Mouse (Mus musculus): ENCODE results near the gene D330020A13Rik. TPM values are rescaled to one million over a fixed set of nuclear protein-coding genes. Genes with fewer than 3 reads are reported as not detected.

D330020A13Rik gene
- total and polyA plus RNA-seq, 2 experiments from 2014 or later = 0.52 TPM; not detected in 1

- Histone ChIP-seq H3K27ac (no peak overlapping the region), H3K4me2 (ENCODE audit: low read depth, low read length) (no peak overlapping the region), H3K9ac (replicated peaks; ENCODE audit: low read length) (no peak overlapping the region), H3K36me3 (ENCODE audit: insufficient read depth, low read length) (no peaks in the 10 kb centered on the region), H3K27me3 (ENCODE audit: insufficient read depth, low read length) (no peaks in the 10 kb centered on the region), H3K4me1 (ENCODE audit: insufficient read depth, low read length) (no peaks in the 10 kb centered on the region), H3K9me3 (ENCODE audit: low read length) (no peaks in the 10 kb centered on the region), H3K4me3 (ENCODE audit: low read length) (no peak overlapping the region)
- TF ChIP-seq CTCF (IDR thresholded peaks at IDR 0.05; ENCODE audit: low read depth) = no peak
- ATAC-seq (no peak), DNase-seq (ENCODE audit: low spot score) (no peak)
- WGBS = 89% methylated on average over 12 of the region's 12 CpGs
Observed at GRCm38 (mm10) chr6:120255701-120256100, 38.5 kb upstream of the D330020A13Rik start.

- ATAC-seq = no peak
- no peak for TF ChIP-seq CTCF (IDR thresholded peaks at IDR 0.05; ENCODE audit: low read depth)
Observed at GRCm38 (mm10) chr6:120256431-120256935, 37.7 kb upstream of the D330020A13Rik start.

GRCm38 (mm10) chr6:120259481-120259880 lies 34.7 kb upstream of the D330020A13Rik start:
- H3K36me3 ChIP-seq (ENCODE audit: insufficient read depth, low read length) = no peaks in the 10 kb centered on the region
- TF ChIP-seq CTCF (IDR thresholded peaks at IDR 0.05; ENCODE audit: low read depth) = no peak
- DNase-seq (ENCODE audit: low spot score) (no peak), ATAC-seq (no peak)
- H3K4me1 ChIP-seq (ENCODE audit: insufficient read depth, low read length) = no peaks in the 10 kb centered on the region
- no peak overlapping the region for H3K4me3 ChIP-seq (ENCODE audit: low read length)
- no peaks in the 10 kb centered on the region for H3K9me3 ChIP-seq (ENCODE audit: low read length)
- no peak overlapping the region for H3K9ac ChIP-seq (replicated peaks; ENCODE audit: low read length)
- 23% methylated on average over 9 of the region's 9 CpGs for WGBS
- no peaks in the 10 kb centered on the region for H3K27me3 ChIP-seq (ENCODE audit: insufficient read depth, low read length)
- H3K27ac ChIP-seq = no peak overlapping the region
- H3K4me2 ChIP-seq (ENCODE audit: low read depth, low read length) = no peak overlapping the region

More at GRCm38 (mm10) chr6:120256431-120256935, 37.7 kb upstream of the D330020A13Rik start:
- no peak for DNase-seq (ENCODE audit: low spot score)
- Histone ChIP-seq H3K4me1 (ENCODE audit: insufficient read depth, low read length) (no peaks in the 10 kb centered on the region), H3K4me2 (ENCODE audit: low read depth, low read length) (no peak overlapping the region), H3K27ac (no peak overlapping the region), H3K9ac (replicated peaks; ENCODE audit: low read length) (no peak overlapping the region), H3K27me3 (ENCODE audit: insufficient read depth, low read length) (no peaks in the 10 kb centered on the region), H3K4me3 (ENCODE audit: low read length) (no peak overlapping the region), H3K36me3 (ENCODE audit: insufficient read depth, low read length) (no peaks in the 10 kb centered on the region), H3K9me3 (ENCODE audit: low read length) (no peaks in the 10 kb centered on the region)
- 68% methylated on average over 5 of the region's 5 CpGs for WGBS

DNA sequence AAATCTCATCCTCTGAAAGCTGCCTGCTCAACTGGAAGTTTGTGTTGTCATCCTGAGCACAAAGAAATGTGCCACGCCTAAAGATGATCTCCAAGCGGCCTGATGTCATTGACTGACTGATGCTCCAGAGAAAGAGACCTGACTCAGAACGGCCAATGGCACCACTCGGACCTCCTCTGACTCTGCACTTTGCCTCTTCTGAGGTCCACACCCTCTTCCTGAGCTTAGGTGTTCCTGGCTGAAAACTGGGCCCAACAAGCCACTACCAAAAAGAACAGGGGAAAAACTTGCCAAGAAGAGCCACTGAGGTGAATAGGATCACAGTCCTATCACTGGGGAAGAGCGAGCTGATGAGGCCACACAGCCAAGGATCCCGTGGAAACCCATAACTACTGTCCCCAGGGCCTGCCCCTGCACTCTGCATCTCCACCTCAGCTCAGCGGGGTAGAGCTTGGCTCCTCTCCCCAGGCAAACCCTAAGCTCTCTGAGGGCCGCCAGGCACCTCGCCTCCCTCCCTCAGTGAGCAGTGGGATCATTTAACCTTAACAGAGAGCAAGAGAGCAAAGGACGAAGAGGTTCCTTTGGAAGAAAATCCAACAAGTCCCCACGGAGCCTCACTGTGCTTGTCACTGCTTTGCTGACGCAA lies 31.2 kb upstream of the D330020A13Rik start:
- no peak overlapping the region for H3K4me2 ChIP-seq (ENCODE audit: low read depth, low read length)
- H3K4me1 ChIP-seq (ENCODE audit: insufficient read depth, low read length) = no peaks in the 10 kb centered on the region
- 56% methylated on average over 12 of the region's 12 CpGs for WGBS
- H3K27ac ChIP-seq = no peak overlapping the region
- TF ChIP-seq CTCF (IDR thresholded peaks at IDR 0.05; ENCODE audit: low read depth) = no peak
- ATAC-seq (no peak), DNase-seq (ENCODE audit: low spot score) (no peak)
- H3K27me3 ChIP-seq (ENCODE audit: insufficient read depth, low read length) = no peaks in the 10 kb centered on the region
- H3K9me3 ChIP-seq (ENCODE audit: low read length) = no peaks in the 10 kb centered on the region
- H3K4me3 ChIP-seq (ENCODE audit: low read length) = no peak overlapping the region
- no peaks in the 10 kb centered on the region for H3K36me3 ChIP-seq (ENCODE audit: insufficient read depth, low read length)
- no peak overlapping the region for H3K9ac ChIP-seq (replicated peaks; ENCODE audit: low read length)

DNA sequence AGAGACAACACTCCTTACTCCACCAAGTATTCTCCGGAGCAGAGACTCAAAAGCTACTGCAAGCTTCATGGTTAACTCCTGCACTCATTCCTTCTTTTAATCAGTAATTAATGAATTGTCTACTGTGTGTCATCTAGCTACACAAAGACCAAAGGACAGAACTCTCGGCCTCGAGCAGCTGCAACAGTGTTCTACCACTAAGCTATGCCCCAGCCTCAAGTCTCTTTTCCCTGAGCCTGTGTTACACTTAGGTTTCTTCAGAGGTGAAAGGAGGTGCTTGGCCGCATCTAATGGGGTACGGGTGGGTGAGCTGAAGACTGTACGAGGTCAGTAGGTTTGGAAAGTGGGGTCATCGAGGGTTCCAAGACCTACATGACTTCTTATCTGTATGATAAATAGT lies 30.6 kb upstream of the D330020A13Rik start:
- Histone ChIP-seq H3K4me3 (ENCODE audit: low read length) (no peak overlapping the region), H3K36me3 (ENCODE audit: insufficient read depth, low read length) (no peaks in the 10 kb centered on the region), H3K4me1 (ENCODE audit: insufficient read depth, low read length) (no peaks in the 10 kb centered on the region), H3K27me3 (ENCODE audit: insufficient read depth, low read length) (no peaks in the 10 kb centered on the region), H3K27ac (no peak overlapping the region), H3K9ac (replicated peaks; ENCODE audit: low read length) (no peak overlapping the region), H3K4me2 (ENCODE audit: low read depth, low read length) (no peak overlapping the region), H3K9me3 (ENCODE audit: low read length) (no peaks in the 10 kb centered on the region)
- 88% methylated on average over 7 of the region's 7 CpGs for WGBS
- TF ChIP-seq CTCF (IDR thresholded peaks at IDR 0.05; ENCODE audit: low read depth) = no peak
- no peak for DNase-seq (ENCODE audit: low spot score)
- ATAC-seq = no peak

DNA sequence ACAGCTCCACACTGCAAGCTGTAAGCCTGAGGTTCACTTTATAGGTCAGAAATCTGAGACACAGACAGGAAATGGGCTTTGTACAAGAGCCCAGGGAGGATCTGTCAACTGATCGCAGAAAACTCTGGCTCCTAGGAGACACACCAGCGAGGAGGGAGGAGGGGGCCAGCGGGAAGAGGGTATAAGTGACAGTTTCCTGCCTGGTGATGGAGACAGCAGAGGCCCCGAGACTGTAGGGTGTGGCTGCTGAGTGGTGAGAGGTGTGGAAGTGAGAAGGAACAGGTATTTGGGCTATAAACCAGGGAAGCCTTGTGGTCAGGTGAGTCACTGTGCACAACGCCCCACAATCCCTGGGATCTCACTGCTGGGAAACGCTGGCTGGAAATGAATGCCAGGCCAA lies 30.0 kb upstream of the D330020A13Rik start:
- no peak for TF ChIP-seq CTCF (IDR thresholded peaks at IDR 0.05; ENCODE audit: low read depth)
- Histone ChIP-seq H3K27me3 (ENCODE audit: insufficient read depth, low read length) (no peaks in the 10 kb centered on the region), H3K4me2 (ENCODE audit: low read depth, low read length) (no peak overlapping the region), H3K36me3 (ENCODE audit: insufficient read depth, low read length) (no peaks in the 10 kb centered on the region), H3K4me3 (ENCODE audit: low read length) (no peak overlapping the region), H3K9me3 (ENCODE audit: low read length) (no peaks in the 10 kb centered on the region), H3K4me1 (ENCODE audit: insufficient read depth, low read length) (no peaks in the 10 kb centered on the region), H3K9ac (replicated peaks; ENCODE audit: low read length) (no peak overlapping the region), H3K27ac (no peak overlapping the region)
- WGBS = 58% methylated on average over 6 of the region's 6 CpGs
- DNase-seq (ENCODE audit: low spot score) (no peak), ATAC-seq (no peak)

- DNase-seq (ENCODE audit: low spot score) (no peak), ATAC-seq (no peak)
- Histone ChIP-seq H3K4me2 (ENCODE audit: low read depth, low read length) (no peak overlapping the region), H3K27me3 (ENCODE audit: insufficient read depth, low read length) (no peaks in the 10 kb centered on the region), H3K4me1 (ENCODE audit: insufficient read depth, low read length) (no peaks in the 10 kb centered on the region), H3K27ac (no peak overlapping the region), H3K9me3 (ENCODE audit: low read length) (no peaks in the 10 kb centered on the region), H3K9ac (replicated peaks; ENCODE audit: low read length) (no peak overlapping the region), H3K36me3 (ENCODE audit: insufficient read depth, low read length) (no peaks in the 10 kb centered on the region), H3K4me3 (ENCODE audit: low read length) (no peak overlapping the region)
- 83% methylated on average over 8 of the region's 8 CpGs for WGBS
- TF ChIP-seq CTCF (IDR thresholded peaks at IDR 0.05; ENCODE audit: low read depth) = no peak
Observed at GRCm38 (mm10) chr6:120274181-120274580, 20.0 kb upstream of the D330020A13Rik start.
